In genomic region chr3:86541074-86541614, GRCm38 (mm10) we compare ENCODE assay signal across 18 mouse cellular contexts. TPM values are rescaled to one million over a fixed set of nuclear protein-coding genes. Genes with fewer than 3 reads are reported as not detected.
A peak's percentile ranks its signal among the peaks of the same experiment; 100 is the strongest.
DNase-seq lines count a peak whose midpoint lies in the region; ATAC-seq and TF ChIP-seq lines count a peak whose summit lies in the region.
"Had no signal": no experiment of that assay in that cellular context is flagged by ENCODE, and none has a peak within 500 bp of the region (broad histone marks: within the 10 kb centered on the region; RNA-seq: fewer than 3 reads in every experiment).

No protein-coding gene starts in this region.

- H3K4me2 ChIP-seq in neural tube, embryonic 11.5 days (ENCODE audit: low read depth) = no peak overlapping the region
- H3K4me2 ChIP-seq in hindbrain, postnatal 0 days (ENCODE audit: low read depth, low read length) = peak overlapping the region; percentile 49
- peak overlapping the region; percentile 55 for H3K4me2 ChIP-seq in neural tube, embryonic 14.5 days (ENCODE audit: low read depth, low read length)
- no peak overlapping the region for H3K4me2 ChIP-seq in liver, embryonic 12.5 days
- H3K4me2 ChIP-seq: heart, embryonic 12.5 days had no signal

- TF ChIP-seq CTCF in hindbrain, postnatal 0 days (IDR thresholded peaks at IDR 0.05; ENCODE audit: low read depth) = no peak

- DNase-seq in neural tube, embryonic 11.5 days (ENCODE audit: low spot score) = no peak
- no peak for DNase-seq in neural tube, embryonic 10.5 days (ENCODE audit: extremely low spot score, low spot score)
- no peak for DNase-seq in hindbrain, postnatal 0 days (ENCODE audit: low spot score)
- DNase-seq in midbrain, embryonic 10.5 days (ENCODE audit: low spot score) = no peak
- no peak for DNase-seq in urinary bladder, postnatal 25 days (ENCODE audit: low spot score)
- DNase-seq: adrenal gland, postnatal 10 days; cerebellum, postnatal 25 days; gastrocnemius, postnatal 25 days; heart, postnatal 4 days; liver, postnatal 0 days; right cerebral cortex, postnatal 14 days had no signal

- H3K36me3 ChIP-seq in neural tube, embryonic 11.5 days (ENCODE audit: control insufficient read depth, insufficient read depth, low read length) = no peaks in the 10 kb centered on the region
- no peaks in the 10 kb centered on the region for H3K36me3 ChIP-seq in hindbrain, postnatal 0 days (ENCODE audit: insufficient read depth, low read length)
- H3K36me3 ChIP-seq in midbrain, embryonic 10.5 days = no peaks in the 10 kb centered on the region
- H3K36me3 ChIP-seq in neural tube, embryonic 14.5 days (ENCODE audit: control insufficient read depth, insufficient read depth, low read length) = no peaks in the 10 kb centered on the region
- no peaks in the 10 kb centered on the region for H3K36me3 ChIP-seq in liver, embryonic 12.5 days
- H3K36me3 ChIP-seq: heart, embryonic 12.5 days had no signal

- peak overlapping the region; percentile 15; the same call in 1 of the 2 replicates for H3K27ac ChIP-seq in neural tube, embryonic 11.5 days (ENCODE audit: low read depth, low read length)
- H3K27ac ChIP-seq in hindbrain, postnatal 0 days = peak overlapping the region; percentile 42; the same call in 1 of the 2 replicates
- H3K27ac ChIP-seq in midbrain, embryonic 10.5 days (replicated peaks) = peak overlapping the region; percentile 70
- H3K27ac ChIP-seq in neural tube, embryonic 14.5 days (ENCODE audit: low read depth, low read length) = peak overlapping the region; percentile 87
- no peak overlapping the region for H3K27ac ChIP-seq in liver, embryonic 12.5 days

- peaks cover 2% of the 10 kb centered on the region; the same call in 1 of the 2 replicates for H3K27me3 ChIP-seq in neural tube, embryonic 11.5 days (ENCODE audit: control insufficient read depth, insufficient read depth, low read length)
- no peaks in the 10 kb centered on the region for H3K27me3 ChIP-seq in hindbrain, postnatal 0 days (ENCODE audit: insufficient read depth, low read length)
- H3K27me3 ChIP-seq in midbrain, embryonic 10.5 days (ENCODE audit: low read depth, poor library complexity, severe bottlenecking) = peaks cover 71% of the 10 kb centered on the region
- H3K27me3 ChIP-seq in neural tube, embryonic 14.5 days (ENCODE audit: control insufficient read depth, insufficient read depth, low read length) = no peaks in the 10 kb centered on the region
- peaks cover 7% of the 10 kb centered on the region for H3K27me3 ChIP-seq in liver, embryonic 12.5 days (replicated peaks)
- H3K27me3 ChIP-seq: heart, embryonic 12.5 days had no signal

- H3K4me3 ChIP-seq in neural tube, embryonic 11.5 days (ENCODE audit: low read depth, low read length) = no peak overlapping the region
- H3K4me3 ChIP-seq in hindbrain, postnatal 0 days (ENCODE audit: low read length) = peak overlapping the region; percentile 18
- H3K4me3 ChIP-seq in midbrain, embryonic 10.5 days = peak overlapping the region; percentile 85
- H3K4me3 ChIP-seq in neural tube, embryonic 14.5 days (ENCODE audit: low read depth, low read length) = peak overlapping the region; percentile 23
- no peak overlapping the region for H3K4me3 ChIP-seq in liver, embryonic 12.5 days
- H3K4me3 ChIP-seq: heart, embryonic 12.5 days; megakaryocyte, embryonic 14.5 days had no signal

- H3K9me3 ChIP-seq in neural tube, embryonic 11.5 days (ENCODE audit: control insufficient read depth, low read length) = no peaks in the 10 kb centered on the region
- H3K9me3 ChIP-seq in hindbrain, postnatal 0 days (ENCODE audit: low read length) = no peaks in the 10 kb centered on the region
- no peaks in the 10 kb centered on the region for H3K9me3 ChIP-seq in midbrain, embryonic 10.5 days (replicated peaks)
- H3K9me3 ChIP-seq in neural tube, embryonic 14.5 days (ENCODE audit: control insufficient read depth, low read length) = no peaks in the 10 kb centered on the region
- H3K9me3 ChIP-seq in liver, embryonic 12.5 days (replicated peaks) = no peaks in the 10 kb centered on the region
- H3K9me3 ChIP-seq: heart, embryonic 12.5 days; megakaryocyte, embryonic 14.5 days had no signal

- no peak overlapping the region; the same call in 1 of the 2 replicates for H3K9ac ChIP-seq in neural tube, embryonic 11.5 days (ENCODE audit: low read length)
- no peak overlapping the region for H3K9ac ChIP-seq in hindbrain, postnatal 0 days (replicated peaks; ENCODE audit: low read length)
- H3K9ac ChIP-seq in neural tube, embryonic 14.5 days (replicated peaks; ENCODE audit: low read depth, low read length) = peak overlapping the region; percentile 51
- no peak overlapping the region for H3K9ac ChIP-seq in liver, embryonic 12.5 days
- H3K9ac ChIP-seq: heart, embryonic 12.5 days; liver, postnatal 0 days had no signal

- 52% methylated on average over 4 of the region's 4 CpGs for WGBS in neural tube, embryonic 11.5 days
- 47% methylated on average over 4 of the region's 4 CpGs for WGBS in hindbrain, postnatal 0 days
- 35% methylated on average over 4 of the region's 4 CpGs for WGBS in midbrain, embryonic 10.5 days
- WGBS in neural tube, embryonic 14.5 days = 32% methylated on average over 4 of the region's 4 CpGs
- WGBS in liver, embryonic 12.5 days (ENCODE audit: insufficient replicate concordance) = 70% methylated on average over 4 of the region's 4 CpGs

- ATAC-seq in neural tube, embryonic 11.5 days (ENCODE audit: insufficient read depth, low FRiP score, low TSS enrichment) = no peak
- ATAC-seq in hindbrain, postnatal 0 days = no peak
- 0 out of 2 replicates have a peak, but pooled peaks have one; percentile 47 for ATAC-seq in neural tube, embryonic 14.5 days (ENCODE audit: low read depth)
- no peak for ATAC-seq in liver, embryonic 12.5 days
- ATAC-seq in cerebellum, adult (ENCODE audit: insufficient number of reproducible peaks, low FRiP score, low TSS enrichment) = no peak
- ATAC-seq: forebrain, embryonic 16.5 days; liver, postnatal 0 days had no signal

- peaks cover 7% of the 10 kb centered on the region for H3K4me1 ChIP-seq in neural tube, embryonic 11.5 days (ENCODE audit: control insufficient read depth, insufficient read depth, low read length)
- no peaks in the 10 kb centered on the region for H3K4me1 ChIP-seq in hindbrain, postnatal 0 days (ENCODE audit: insufficient read depth, low read length)
- H3K4me1 ChIP-seq in midbrain, embryonic 10.5 days = peaks cover 53% of the 10 kb centered on the region
- peaks cover 16% of the 10 kb centered on the region for H3K4me1 ChIP-seq in neural tube, embryonic 14.5 days (ENCODE audit: control insufficient read depth, insufficient read depth, low read length)
- H3K4me1 ChIP-seq in liver, embryonic 12.5 days = no peaks in the 10 kb centered on the region

RNA-seq across cellular contexts. Expression of gene Mab21l2, which starts 7.3 kb away (rescaled TPM):
- polyA plus RNA-seq in neural tube, embryonic 11.5 days (2014; fragmentation: Nextera tagmentation; extraction: Ambion mirVana) = 93.4 and 98.3 TPM in 2 replicates
- total RNA-seq in hindbrain, postnatal 0 days (2014; rRNA removed) = 92.9 and 93.4 TPM in 2 replicates
- polyA plus RNA-seq in hindbrain, postnatal 0 days (2015; fragmentation: Nextera tagmentation; extraction: Ambion mirVana) = 98.1 and 112 TPM in 2 replicates
- 82.0 and 99.0 TPM in 2 replicates for polyA plus RNA-seq in midbrain, embryonic 10.5 days (2016; fragmentation: Nextera tagmentation; extraction: Ambion mirVana)
- 246 and 271 TPM in 2 replicates for polyA plus RNA-seq in neural tube, embryonic 14.5 days (2014; fragmentation: Nextera tagmentation; extraction: Ambion mirVana)
- 2.0 and 2.9 TPM in 2 replicates for polyA plus RNA-seq in liver, embryonic 12.5 days (2016; fragmentation: Nextera tagmentation; extraction: Ambion mirVana)
- total RNA-seq: neutrophil, adult 5-6 weeks had no signal

Comparison
In these comparisons a context has a peak if more than half of its experiments do, and no peak if none do; other contexts are left out.
1. H3K4me2 ChIP-seq: peak in hindbrain, postnatal 0 days (single experiment) and neural tube, embryonic 14.5 days (single experiment); none in neural tube, embryonic 11.5 days (single experiment) and liver, embryonic 12.5 days (single experiment).
2. H3K4me3 ChIP-seq: peak in hindbrain, postnatal 0 days (single experiment), midbrain, embryonic 10.5 days (single experiment) and neural tube, embryonic 14.5 days (single experiment); none in neural tube, embryonic 11.5 days (single experiment) and liver, embryonic 12.5 days (single experiment).
3. RNA of gene Mab21l2, which starts 7.3 kb away (polyA plus RNA-seq): 246 to 271 TPM in neural tube, embryonic 14.5 days, 98.1 to 112 TPM in hindbrain, postnatal 0 days, 93.4 to 98.3 TPM in neural tube, embryonic 11.5 days and 82.0 to 99.0 TPM in midbrain, embryonic 10.5 days; 2.0 to 2.9 TPM in liver, embryonic 12.5 days; every median in the first group is over 10 times any median in the second.